Comparison of ENCODE assay signal across 9 mouse cellular contexts in the genomic region with DNA sequence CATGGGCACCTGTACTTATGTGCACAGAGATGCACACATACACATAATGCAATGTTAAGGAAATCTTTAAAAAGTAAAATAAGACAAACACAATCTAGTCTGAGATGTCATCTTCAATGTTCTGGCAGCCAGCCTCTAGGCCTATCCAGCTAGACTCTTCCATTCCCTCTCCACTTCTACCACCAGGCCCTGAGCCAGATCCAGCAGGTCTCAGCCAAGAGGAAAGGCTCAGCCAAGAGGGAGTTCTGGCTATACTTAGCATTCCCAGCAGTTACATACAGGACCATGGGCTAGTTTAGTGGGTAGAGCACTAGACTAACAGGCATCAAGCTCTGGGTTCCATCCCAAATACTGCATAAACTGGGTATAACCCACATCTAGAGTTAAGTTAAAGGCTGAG. TPM values are rescaled to one million over a fixed set of nuclear protein-coding genes. Genes with fewer than 3 reads are reported as not detected.
DNase-seq lines count a peak whose midpoint lies in the region; ATAC-seq and TF ChIP-seq lines count a peak whose summit lies in the region.
"Had no signal": no experiment of that assay in that cellular context is flagged by ENCODE, and none has a peak within 500 bp of the region (broad histone marks: within the 10 kb centered on the region; RNA-seq: fewer than 3 reads in every experiment).

No protein-coding gene starts in this region.

- H3K79me2 ChIP-seq in liver, adult 2 months (ENCODE audit: control insufficient read depth, insufficient read depth, low read length): peaks cover 21% of the 10 kb centered on the region

- no peak overlapping the region for H3K4me2 ChIP-seq in liver, postnatal 0 days (ENCODE audit: low read depth, low read length)
- H3K4me2 ChIP-seq in heart, embryonic 13.5 days: no peak overlapping the region
- H3K4me2 ChIP-seq in liver, embryonic 13.5 days: peak overlapping the region; percentile 10; the same call in 1 of the 2 replicates
- no peak overlapping the region for H3K4me2 ChIP-seq in stomach, embryonic 16.5 days (ENCODE audit: low read depth, low read length)
- H3K4me2 ChIP-seq: limb, embryonic 15.5 days had no signal

- TF ChIP-seq CTCF in liver, adult 2 months (IDR thresholded peaks at IDR 0.05; ENCODE audit: low read depth, low read length): no peak
- TF ChIP-seq CTCF in liver, postnatal 0 days (IDR thresholded peaks at IDR 0.05; ENCODE audit: low read depth): no peak

- peak; percentile 53 for DNase-seq in liver, adult 2 months (ENCODE audit: extremely low read depth, low read depth, low spot score)
- DNase-seq in liver, postnatal 0 days: no peak
- DNase-seq in cerebellum, adult 9-11 months: peak; percentile 92
- DNase-seq in liver, embryonic 13.5 days: no peak
- DNase-seq in yolk sac, embryonic 10.5 days (ENCODE audit: low spot score): no peak
- no peak for DNase-seq in embryo, embryonic 10.5 days (ENCODE audit: low spot score)

- no peak overlapping the region for H3K4me3 ChIP-seq in liver, adult 2 months (ENCODE audit: insufficient read depth, low read depth, low read length)
- H3K4me3 ChIP-seq in liver, postnatal 0 days (ENCODE audit: low read depth, low read length): no peak overlapping the region
- no peak overlapping the region for H3K4me3 ChIP-seq in heart, embryonic 13.5 days
- no peak overlapping the region for H3K4me3 ChIP-seq in liver, embryonic 13.5 days (replicated peaks)
- H3K4me3 ChIP-seq in stomach, embryonic 16.5 days (replicated peaks; ENCODE audit: low read length): no peak overlapping the region
- H3K4me3 ChIP-seq: limb, embryonic 15.5 days had no signal

- H3K27ac ChIP-seq in liver, adult 2 months (replicated peaks; ENCODE audit: insufficient read depth, low read depth, low read length): no peak overlapping the region
- no peak overlapping the region for H3K27ac ChIP-seq in liver, postnatal 0 days (ENCODE audit: low read depth)
- peak overlapping the region; percentile 75 for H3K27ac ChIP-seq in heart, embryonic 13.5 days (replicated peaks)
- H3K27ac ChIP-seq in liver, embryonic 13.5 days: peak overlapping the region; percentile 41; the same call in 1 of the 2 replicates
- peak overlapping the region; percentile 21; the same call in 1 of the 2 replicates for H3K27ac ChIP-seq in stomach, embryonic 16.5 days (ENCODE audit: low read length)
- H3K27ac ChIP-seq: limb, embryonic 15.5 days had no signal

- ATAC-seq in liver, postnatal 0 days: no peak
- no peak for ATAC-seq in heart, embryonic 13.5 days (ENCODE audit: extremely low read depth, insufficient number of reproducible peaks, low FRiP score, low TSS enrichment)
- ATAC-seq in liver, embryonic 13.5 days (ENCODE audit: low read depth): no peak
- peak; percentile 33; the same call in 1 of the 2 replicates for ATAC-seq in stomach, embryonic 16.5 days (ENCODE audit: insufficient read depth, low FRiP score)

- H3K9me3 ChIP-seq in liver, postnatal 0 days (ENCODE audit: low read length): no peaks in the 10 kb centered on the region
- H3K9me3 ChIP-seq in heart, embryonic 13.5 days: no peaks in the 10 kb centered on the region
- no peaks in the 10 kb centered on the region for H3K9me3 ChIP-seq in liver, embryonic 13.5 days (replicated peaks)
- H3K9me3 ChIP-seq in stomach, embryonic 16.5 days (replicated peaks; ENCODE audit: control insufficient read depth, low read length): no peaks in the 10 kb centered on the region
- H3K9me3 ChIP-seq: limb, embryonic 15.5 days had no signal

- H3K36me3 ChIP-seq in liver, adult 2 months (ENCODE audit: control insufficient read depth, insufficient read depth, low read length): no peaks in the 10 kb centered on the region
- no peaks in the 10 kb centered on the region for H3K36me3 ChIP-seq in liver, postnatal 0 days (replicated peaks; ENCODE audit: insufficient read depth, low read length)
- no peaks in the 10 kb centered on the region for H3K36me3 ChIP-seq in heart, embryonic 13.5 days
- H3K36me3 ChIP-seq in liver, embryonic 13.5 days: no peaks in the 10 kb centered on the region
- no peaks in the 10 kb centered on the region for H3K36me3 ChIP-seq in stomach, embryonic 16.5 days (ENCODE audit: control insufficient read depth, insufficient read depth, low read length)
- H3K36me3 ChIP-seq: limb, embryonic 15.5 days had no signal

- no peak overlapping the region for H3K9ac ChIP-seq in liver, adult 2 months (ENCODE audit: low read depth, low read length)
- H3K9ac ChIP-seq in liver, postnatal 0 days (replicated peaks): no peak overlapping the region
- H3K9ac ChIP-seq in heart, embryonic 13.5 days: 0 out of 2 replicates have a peak overlapping the region, but pooled peaks have one; percentile 55
- no peak overlapping the region; the same call in 1 of the 2 replicates for H3K9ac ChIP-seq in liver, embryonic 13.5 days
- no peak overlapping the region for H3K9ac ChIP-seq in stomach, embryonic 16.5 days (ENCODE audit: low read length)
- H3K9ac ChIP-seq: limb, embryonic 15.5 days had no signal

- no peaks in the 10 kb centered on the region for H3K27me3 ChIP-seq in liver, adult 2 months (ENCODE audit: control insufficient read depth, insufficient read depth, low read length)
- no peaks in the 10 kb centered on the region for H3K27me3 ChIP-seq in liver, postnatal 0 days (ENCODE audit: insufficient read depth, low read length)
- no peaks in the 10 kb centered on the region for H3K27me3 ChIP-seq in heart, embryonic 13.5 days (replicated peaks)
- no peaks in the 10 kb centered on the region for H3K27me3 ChIP-seq in liver, embryonic 13.5 days
- H3K27me3 ChIP-seq in stomach, embryonic 16.5 days (ENCODE audit: control insufficient read depth, insufficient read depth, low read length): no peaks in the 10 kb centered on the region
- H3K27me3 ChIP-seq: limb, embryonic 15.5 days had no signal

- no peak for TF ChIP-seq EP300 in liver, postnatal 0 days (IDR thresholded peaks at IDR 0.05; ENCODE audit: low read depth)

- H3K4me1 ChIP-seq in liver, adult 2 months (ENCODE audit: control insufficient read depth, insufficient read depth, low read length): peaks cover 9% of the 10 kb centered on the region
- peaks cover 26% of the 10 kb centered on the region for H3K4me1 ChIP-seq in liver, postnatal 0 days (ENCODE audit: insufficient read depth)
- peaks cover 78% of the 10 kb centered on the region for H3K4me1 ChIP-seq in heart, embryonic 13.5 days
- peaks cover 66% of the 10 kb centered on the region for H3K4me1 ChIP-seq in liver, embryonic 13.5 days (replicated peaks)
- peaks cover 21% of the 10 kb centered on the region for H3K4me1 ChIP-seq in stomach, embryonic 16.5 days (ENCODE audit: control insufficient read depth, insufficient read depth, low read length)

- no peak for TF ChIP-seq POLR2A in liver, adult 2 months (IDR thresholded peaks at IDR 0.05; ENCODE audit: extremely low read depth, insufficient read depth, low read length)

RNA-seq across cellular contexts. Expression of a gene that starts 26.3 kb away (rescaled TPM):
- total RNA-seq in liver, adult 2 months (2014; rRNA removed): 9.5 and 12.6 TPM in 2 replicates
- polyA plus RNA-seq in liver, adult 2 months (2012; rRNA removed): 11.6 and 12.6 TPM in 2 replicates
- polyA plus RNA-seq in liver, postnatal 0 days (2015; fragmentation: Nextera tagmentation; extraction: Ambion mirVana): 9.2 and 10.7 TPM in 2 replicates
- 68.9 and 70.8 TPM in 2 replicates for polyA plus RNA-seq in heart, embryonic 13.5 days (2015; fragmentation: Nextera tagmentation; extraction: Ambion mirVana)
- polyA plus RNA-seq in liver, embryonic 13.5 days (2015; fragmentation: Nextera tagmentation; extraction: Ambion mirVana): 16.6 and 20.5 TPM in 2 replicates
- 76.1 and 77.7 TPM in 2 replicates for polyA plus RNA-seq in stomach, embryonic 16.5 days (2015; fragmentation: Nextera tagmentation; extraction: Ambion mirVana)

Comparison
In these comparisons a context has a peak if more than half of its experiments do, and no peak if none do; other contexts are left out.
1. DNase-seq: peak in liver, adult 2 months (single experiment) and cerebellum, adult 9-11 months (single experiment); none in liver, postnatal 0 days (single experiment), liver, embryonic 13.5 days (single experiment), yolk sac, embryonic 10.5 days (single experiment) and embryo, embryonic 10.5 days (single experiment).
2. H3K27ac ChIP-seq: peak in heart, embryonic 13.5 days (single experiment), liver, embryonic 13.5 days (single experiment) and stomach, embryonic 16.5 days (single experiment); none in liver, adult 2 months (single experiment) and liver, postnatal 0 days (single experiment).